Mouse (Mus musculus) brain, embryonic 18.5 days (tissue): ENCODE results near the gene Hsp90ab1.

ENCODE experiments used
- DNase-seq: peaks from one replicate; pipeline ENCODE4 v3.0.0-alpha.2; 2012; ENCODE audit warnings: low read depth, low spot score

The Hsp90ab1 gene

DNA sequence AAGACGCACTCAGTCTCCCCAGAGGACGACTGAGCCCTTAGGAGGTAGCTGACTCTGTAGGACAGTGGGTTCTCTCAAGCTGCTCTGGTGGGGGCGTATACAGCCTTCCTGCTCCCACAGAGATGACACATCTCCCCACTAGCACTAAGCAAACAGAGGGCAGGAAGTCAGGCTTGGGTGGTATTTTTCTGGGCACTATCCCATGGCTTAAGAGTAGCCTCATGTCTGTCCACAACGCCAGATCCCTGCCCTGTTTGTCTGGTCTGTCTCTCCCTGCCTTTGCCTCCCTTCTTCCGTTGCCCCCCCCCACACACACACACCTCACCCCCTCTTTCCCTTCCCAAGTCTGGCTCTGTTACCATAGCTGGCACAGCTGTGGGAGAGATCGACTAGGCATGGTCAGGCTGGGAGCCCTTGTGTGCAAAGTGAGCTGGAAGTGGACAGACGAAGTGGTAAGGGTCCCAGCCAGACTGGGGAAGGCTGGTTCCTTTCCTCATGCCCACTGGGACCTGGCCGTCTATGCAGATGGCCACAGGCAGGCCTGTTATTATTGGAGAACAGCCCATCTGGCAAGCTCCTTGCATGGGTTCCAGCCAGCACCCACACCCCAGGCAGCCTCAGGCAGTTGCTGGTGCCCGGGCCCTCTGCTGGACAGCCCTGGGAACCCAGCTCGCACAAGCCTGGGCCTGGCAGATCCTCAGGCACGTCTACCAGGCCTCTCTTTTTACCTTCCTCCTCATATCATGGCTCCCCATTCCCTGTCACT lies 23.7 kb upstream of the Hsp90ab1 start:
- DNase-seq, result no peak

DNA sequence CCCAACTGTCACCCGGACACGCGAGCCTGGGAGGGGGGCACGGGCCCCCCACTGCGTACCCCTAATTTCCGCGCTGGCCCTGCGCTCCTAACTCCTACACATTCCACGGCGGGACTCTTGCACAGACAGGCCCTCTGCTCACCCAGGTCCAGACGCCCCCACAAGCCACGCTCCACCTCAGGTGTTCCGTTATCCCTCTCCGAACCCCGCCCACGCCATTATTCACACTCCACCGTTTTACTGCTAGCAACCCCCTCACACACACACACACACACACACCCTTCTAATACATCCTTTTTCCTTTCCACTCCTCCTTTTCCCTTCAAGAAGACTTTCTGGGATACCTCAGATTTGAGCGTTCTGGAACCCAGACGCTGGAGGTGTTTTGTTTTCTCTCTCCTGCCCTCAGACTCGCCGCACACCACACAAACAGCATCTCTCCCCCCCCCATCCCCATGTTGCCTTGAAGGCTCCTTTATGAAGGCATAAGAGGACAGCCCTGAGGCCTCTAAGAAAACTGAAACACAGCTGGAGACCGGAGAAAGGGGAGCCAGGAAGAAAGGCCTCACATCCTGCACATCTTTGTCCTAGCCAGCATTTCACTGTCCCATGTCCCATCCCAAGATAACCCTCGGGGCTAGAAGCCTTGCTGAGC lies 22.8 kb upstream of the Hsp90ab1 start:
- no peak for DNase-seq

DNA sequence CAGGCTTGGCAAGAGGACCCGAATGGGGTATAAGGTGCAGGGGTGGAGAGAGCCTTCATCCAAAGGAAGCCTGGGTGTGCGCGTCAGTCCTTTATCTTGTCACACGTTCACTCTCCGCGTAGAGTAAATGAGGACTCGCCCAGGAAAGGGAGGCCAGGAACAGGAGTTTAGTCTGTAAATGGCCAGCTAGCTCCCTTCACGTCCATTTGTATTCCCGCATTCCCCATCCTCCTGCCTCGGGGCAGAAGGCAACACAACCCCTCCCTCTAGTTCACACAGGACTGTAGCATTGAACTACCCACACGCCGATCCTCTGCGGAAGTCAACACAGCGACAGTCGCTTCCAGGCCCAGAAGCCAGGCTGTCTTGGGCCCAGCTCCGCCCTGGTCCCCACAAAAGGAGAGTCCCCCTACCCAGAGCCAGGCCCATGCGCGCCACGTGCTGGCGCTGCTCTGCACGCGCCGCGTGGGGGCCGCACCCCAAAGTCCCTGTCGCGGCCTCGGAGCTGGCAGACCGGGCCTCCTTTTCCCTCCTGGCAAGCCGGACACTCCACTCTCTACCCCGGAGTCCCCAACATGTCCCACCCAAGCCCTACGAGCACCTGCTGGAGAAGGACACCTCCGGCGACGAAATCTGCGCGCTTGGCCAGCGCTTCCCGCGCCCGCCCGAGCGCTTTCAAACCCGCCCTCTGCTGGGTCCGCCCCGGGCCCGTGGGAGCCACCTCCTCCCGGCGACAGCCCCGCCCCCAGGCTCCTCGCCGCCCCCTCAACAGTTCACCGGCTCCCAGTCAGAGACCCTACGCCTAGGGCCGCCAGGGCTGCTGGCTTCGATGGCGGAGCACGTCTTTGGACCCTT lies 22.0 kb upstream of the Hsp90ab1 start:
- DNase-seq, result no peak

DNA sequence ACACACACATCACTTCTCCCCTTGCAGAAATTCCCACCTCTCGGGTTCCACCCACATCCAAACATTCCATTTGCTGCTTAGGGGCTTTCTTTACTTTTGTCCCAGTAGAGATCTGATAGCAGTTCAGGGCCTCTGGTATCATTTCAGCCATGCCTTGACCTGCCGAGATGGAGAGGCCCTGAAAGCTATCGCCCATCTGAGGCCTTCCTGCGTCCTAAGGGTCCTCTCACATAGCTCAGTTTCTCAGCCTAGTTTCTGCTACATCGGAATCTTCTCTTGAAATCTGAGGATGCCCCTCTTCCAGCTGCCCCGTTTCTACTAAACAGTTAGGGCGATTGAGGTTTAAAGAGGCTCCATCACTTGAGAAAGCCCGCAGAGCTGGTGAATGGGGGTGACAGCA lies 21.1 kb upstream of the Hsp90ab1 start:
- DNase-seq, result no peak

DNA sequence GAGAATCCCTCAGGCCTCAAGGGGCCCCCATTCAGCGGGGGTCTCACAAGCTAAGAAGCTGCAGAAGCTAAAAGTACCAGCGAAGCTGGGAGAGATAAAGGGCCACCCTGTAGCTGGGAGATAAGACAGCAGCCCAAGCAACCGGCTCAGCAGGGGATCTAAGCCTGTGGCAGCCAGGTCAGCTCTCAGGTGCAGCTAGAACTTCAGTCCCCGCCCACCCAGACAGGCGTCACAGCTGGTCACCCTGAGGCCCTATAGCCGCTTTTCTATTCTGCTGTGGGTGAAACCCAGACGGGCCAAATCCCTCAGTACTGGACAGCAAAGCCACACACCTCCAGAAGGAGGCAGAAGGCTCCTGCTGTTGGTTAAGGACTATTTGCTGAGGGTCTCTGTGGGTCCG lies 20.4 kb upstream of the Hsp90ab1 start:
- no peak for DNase-seq

DNA sequence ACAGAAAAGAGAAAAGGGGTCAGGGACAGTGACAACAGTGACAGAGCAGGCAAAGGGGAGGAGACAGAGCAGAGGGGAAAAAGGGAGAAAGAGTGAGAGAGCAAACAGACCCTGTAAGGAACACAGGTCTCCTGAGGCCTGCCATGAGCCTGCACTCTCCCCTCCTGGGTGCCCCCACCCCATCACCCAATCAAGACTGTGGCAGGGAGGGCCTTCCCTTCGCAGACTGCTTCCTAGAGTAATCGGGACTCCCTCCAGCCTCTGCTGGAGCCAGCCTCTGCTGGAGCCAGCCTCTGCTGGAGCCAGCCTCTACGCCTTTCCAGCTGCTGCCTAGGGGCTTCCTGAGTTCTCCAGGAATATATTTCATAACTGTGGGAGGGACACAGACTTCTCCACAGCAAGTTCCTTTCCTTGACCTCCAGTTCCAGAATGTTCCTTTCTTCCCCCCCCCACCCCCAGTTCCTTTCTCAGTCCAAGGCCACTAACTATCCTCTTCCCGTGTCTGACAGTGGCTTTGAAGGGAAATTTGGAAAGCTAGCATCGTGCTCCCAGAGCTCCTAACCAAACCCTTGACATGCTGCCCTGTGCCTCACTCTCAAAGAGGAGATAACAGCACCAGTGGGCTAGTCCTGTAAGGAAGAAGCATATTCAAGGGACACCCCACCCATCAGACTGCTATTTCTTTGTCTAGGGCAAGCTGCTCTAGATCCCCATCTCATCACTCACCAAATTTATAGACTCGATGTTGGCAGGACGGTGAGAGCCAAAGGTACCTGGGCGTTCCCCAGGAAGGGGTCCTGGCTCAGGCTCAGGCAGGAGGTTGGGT lies 19.7 kb upstream of the Hsp90ab1 start:
- no peak for DNase-seq

DNA sequence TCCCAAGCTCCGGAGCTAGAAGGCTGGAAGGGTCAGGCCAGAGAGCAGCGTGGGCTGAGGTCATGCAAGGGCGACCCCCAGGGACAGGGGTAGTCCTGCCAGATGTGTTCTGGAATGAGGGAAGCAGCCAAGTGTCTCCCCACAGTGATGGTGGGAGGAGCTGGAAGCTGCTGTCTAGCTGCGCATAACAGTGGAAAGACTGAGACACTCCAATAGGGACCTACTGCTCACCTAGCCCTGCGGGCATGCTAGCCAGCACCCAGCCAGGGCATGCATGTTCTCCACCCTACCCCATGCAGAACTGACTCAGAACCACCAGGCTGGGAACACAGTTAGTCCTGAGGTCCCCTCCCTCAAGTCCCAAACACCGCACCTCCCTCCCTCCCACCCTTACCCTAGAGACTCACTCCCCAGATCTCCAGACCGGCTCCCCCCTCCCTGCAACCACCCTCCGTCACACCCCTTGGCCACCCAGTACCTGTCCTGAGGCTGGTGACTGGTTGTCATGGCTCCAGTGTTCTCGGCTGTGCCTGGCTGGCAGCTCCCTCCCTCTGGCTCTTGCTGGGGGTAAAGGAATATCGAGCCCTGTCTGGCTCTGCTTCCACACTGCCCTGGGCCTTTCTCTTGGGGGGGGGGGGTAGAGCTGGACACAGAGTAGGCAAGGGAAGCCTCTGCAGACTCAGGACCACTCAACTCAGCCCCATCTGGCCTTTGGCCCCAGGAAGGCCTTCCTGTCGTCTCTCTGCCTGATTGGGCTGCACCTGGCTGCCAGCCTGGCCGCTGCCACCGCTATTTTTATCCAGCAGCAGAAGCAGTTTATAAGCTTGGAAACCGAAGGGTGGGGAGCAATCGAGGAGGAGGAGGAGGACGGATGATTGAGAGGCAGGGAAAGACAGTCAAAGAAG lies 18.9 kb upstream of the Hsp90ab1 start:
- no peak for DNase-seq

DNA sequence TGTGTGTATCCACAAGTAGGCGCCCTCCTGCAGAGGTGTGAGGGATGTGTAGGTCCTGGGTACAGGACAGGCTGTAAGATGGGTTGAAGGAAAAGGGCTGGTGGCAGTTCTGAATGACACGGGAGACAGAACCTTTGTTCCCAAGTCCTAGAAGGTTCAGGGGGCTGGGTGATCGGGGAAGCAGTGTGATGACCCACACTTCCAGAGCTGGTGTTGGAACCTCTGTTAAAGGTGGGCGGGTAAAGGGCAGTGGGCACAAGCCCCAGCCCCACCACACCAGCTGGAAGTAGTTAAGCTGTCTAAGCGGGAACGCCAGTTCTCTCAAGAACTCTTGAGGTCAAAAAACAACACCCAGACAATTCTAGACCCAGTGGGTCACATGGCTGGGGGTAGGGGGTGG lies 17.3 kb upstream of the Hsp90ab1 start:
- DNase-seq, result no peak

DNA sequence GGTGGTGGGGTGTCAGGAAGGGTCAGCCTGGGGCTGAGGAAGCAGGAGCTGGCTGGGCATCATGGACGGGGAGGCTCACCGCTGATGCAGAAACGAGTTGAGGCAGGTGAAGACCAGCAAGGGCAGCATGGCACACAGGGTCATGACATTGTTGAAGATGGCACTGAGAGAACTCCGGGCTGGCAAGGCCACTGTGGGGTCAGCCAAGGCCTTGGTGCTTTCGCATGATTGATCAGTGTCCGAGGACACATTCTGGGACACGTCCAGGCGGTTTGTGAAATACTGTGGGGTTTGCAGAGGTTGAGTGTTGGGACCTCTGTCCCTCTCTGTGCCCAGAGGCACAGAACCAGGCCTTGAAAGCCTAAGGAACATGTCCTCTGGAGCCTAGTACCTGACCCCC lies 16.8 kb upstream of the Hsp90ab1 start:
- no peak for DNase-seq

DNA sequence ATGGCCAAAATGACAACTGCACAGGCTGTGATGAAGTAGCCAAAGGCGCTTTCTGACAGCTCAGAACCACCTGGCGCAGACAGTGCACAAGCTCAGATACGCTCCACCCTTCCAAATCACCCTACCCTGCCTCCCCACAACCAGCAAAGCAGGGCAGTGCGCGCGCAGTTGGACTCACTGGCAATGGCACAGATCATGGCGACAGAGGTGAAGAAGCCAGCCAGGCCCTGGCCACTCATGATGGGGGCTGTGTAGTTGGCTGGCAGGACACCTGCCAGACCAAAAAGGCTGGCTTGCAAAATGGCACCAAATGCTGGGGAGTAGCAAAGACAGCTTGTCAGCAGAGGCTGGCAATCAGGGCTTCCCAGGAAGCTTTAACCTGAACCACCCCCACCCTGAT lies 16.2 kb upstream of the Hsp90ab1 start:
- DNase-seq, result no peak

DNA sequence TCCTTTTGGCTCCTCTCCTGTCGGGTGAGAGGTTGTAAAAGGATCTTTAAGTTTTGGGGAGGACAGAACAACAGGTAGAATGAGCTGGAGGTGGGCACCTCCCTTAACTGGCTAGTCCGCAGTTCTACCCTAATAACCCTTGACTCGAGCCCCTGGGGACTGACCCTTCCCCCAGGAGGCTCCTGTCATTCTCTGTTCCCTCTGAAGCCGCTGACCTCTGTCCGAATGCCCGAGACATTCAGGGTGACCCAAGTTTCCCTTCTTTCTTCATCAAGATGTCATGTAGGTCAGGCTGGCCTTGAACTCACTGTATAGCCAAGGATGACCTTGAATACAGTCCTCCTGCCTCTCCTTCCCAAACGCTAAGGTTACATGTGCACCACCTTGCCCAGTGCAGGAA lies 15.3 kb upstream of the Hsp90ab1 start:
- DNase-seq, result no peak

DNA sequence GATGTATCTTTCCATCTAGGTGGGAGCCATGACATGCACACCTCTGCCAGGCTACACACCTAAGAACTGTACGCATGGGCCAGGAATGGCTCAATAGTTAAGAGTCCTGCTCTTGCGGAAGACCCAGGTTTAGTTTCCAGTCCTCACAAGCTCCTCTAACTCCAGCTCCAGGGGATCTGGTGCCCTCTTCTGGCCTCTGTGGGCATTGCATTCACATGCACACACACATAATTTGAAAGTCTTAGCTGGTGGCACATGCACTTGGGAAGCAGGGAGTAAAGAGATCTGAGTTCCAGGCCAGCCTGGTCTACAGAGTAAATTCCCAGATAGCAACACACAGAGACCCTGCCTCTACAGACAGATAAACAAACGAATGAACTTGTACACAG lies 13.4 kb upstream of the Hsp90ab1 start:
- DNase-seq, result no peak

DNA sequence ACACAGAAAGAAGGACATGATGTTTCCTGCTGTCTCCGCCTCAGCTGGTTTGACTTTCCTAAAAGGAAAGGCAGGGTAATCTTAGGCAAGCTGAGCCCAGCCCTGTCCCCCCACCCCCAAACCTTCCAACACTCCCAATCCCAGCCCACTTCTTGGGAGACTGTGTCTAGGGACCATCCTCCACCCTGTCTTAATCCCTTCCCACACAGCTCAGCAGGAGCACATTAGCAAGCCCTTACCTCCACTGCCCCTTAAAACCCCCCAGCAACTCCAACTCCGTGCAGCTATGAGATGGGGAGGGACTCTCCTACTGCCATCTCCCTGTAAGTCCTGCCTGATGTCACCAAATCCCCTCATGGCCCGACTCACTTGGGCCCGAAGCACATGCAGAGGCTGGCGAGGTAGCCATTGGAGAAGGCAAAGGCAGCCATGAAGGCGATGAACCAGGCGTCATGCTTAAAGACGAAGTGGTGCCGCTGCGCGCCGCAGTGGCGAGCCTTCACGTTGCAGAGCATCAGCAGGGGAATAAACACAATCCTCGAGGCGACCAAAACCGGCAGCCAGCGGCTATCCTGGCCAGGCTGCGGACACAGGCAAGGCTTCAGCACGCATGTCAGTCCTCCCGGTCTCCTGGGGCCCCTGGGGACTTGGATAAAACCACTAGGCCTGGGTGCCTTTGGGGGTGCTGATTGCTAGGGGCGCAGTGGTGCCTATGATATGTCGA lies 12.8 kb upstream of the Hsp90ab1 start:
- DNase-seq, result no peak

DNA sequence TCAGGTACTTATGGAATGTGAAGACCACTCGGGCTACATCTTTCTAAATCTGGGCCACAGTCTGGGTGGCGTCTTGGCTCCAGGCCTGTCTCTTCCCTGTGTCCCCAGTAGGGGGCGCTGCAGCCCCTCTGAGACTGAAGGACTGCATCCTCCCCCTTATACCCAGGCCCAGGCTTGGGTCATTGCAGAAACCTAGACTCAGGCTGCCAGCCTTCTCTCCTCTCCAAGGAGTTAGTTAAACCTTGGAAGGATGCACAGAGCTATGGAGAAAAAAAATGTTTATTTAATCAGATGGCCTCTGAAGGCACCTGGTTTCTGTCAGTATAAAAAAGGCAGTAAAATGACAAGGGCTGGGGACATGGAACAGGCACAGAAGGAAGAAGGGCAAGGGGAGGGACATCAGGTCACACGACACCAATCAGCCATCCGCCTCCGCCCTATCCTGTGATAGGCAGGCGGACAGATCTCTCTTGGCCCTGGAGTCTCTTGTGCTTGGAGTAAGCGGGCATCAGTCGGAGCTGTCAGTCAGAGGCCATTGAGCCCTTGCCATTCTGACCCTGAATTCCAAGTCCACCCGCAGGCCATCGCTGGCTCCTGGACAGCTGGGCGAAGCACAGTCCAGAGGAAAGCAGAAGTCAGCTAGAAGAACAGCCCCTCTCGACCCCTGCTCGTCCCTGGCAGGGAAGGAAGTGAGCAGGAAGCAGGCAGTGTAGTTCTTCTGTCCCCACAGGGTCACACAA lies 12.0 kb upstream of the Hsp90ab1 start:
- no peak for DNase-seq

DNA sequence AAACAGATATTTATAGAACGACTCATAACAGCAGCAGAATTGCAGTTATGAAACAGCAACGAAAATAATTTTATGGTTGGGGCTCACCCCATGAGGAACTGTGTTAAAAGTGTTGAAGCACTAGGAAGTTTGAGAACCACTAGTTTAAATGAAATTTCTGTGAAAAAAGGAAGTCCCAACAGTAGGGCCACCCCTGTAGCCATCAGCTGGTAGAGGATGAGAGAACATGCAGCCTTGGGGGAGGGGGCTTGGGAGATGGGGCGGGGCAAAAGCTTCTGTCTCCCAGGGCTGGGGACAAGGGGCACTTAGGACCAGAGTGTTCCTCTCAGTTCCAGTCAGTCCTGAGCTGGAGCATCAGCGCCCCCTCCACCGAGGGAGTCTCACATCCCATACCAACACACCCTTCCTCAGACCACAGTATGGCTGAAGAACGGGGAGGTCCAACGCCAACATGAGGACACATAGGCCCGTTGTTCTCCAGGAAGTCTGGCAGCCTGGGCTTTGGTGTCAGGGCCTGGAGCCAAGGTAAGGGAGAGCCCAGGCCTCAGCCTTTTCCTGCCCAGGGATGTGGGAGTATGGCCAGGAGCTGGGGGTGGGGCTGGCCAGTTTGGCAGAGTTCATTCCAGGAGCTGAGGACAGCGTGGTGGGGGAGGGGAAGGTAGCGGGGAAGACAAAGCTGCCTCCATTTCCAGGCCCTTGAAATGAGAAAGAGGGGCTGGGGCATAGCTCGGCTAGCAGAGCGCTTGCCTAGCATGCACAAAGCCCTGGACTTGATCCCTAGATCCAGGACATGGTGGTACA lies 11.2 kb upstream of the Hsp90ab1 start:
- no peak for DNase-seq

DNA sequence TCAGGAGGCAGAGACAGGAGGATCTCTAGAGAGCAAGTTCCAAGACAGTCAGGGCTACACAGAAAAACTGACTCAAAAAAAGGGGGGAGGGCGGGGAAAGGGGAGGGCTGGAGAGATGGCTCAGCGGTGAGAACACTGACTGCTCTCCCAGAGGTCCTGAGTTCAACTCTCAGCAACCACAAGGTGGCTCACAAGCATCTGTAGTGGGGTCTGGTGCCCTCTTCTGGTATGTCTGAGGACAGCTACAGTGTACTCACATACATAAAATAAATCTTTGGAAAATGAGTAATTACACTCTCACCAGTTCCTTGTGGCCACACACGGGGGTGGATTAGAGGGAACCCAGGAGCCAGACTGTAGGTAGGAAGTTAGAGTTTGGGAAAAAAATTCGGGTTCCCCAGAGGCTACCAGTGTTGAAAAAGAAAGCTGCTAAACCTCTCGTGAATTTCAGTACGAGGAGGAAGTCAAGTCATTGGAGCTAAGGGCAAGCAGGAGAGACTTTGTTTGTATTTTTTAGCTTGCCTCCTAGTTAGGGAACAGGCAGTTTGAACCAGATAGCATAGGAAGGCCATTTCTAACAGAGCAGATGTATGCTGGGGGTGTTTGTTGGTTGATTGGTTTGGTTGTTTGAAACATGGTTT lies 9.8 kb upstream of the Hsp90ab1 start:
- no peak for DNase-seq

DNA sequence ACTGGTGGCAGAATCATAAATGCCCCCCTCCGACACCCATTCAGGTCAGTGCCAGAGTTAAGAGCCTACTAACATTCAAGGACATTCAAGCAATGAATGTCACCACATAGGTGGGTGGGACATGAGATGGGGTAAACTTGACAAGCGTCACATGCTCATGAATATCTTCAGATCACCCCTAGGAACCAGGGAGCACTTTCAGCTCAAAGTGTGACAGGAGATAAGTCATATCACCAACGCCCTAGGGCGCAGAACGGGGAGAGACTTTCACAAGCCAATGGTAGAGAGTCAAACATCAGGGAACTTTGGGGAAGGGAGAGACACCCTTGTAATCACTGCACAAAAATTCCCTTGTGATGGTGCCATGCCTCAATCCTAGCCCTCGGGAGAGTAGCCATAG lies 9.1 kb upstream of the Hsp90ab1 start:
- no peak for DNase-seq

DNA sequence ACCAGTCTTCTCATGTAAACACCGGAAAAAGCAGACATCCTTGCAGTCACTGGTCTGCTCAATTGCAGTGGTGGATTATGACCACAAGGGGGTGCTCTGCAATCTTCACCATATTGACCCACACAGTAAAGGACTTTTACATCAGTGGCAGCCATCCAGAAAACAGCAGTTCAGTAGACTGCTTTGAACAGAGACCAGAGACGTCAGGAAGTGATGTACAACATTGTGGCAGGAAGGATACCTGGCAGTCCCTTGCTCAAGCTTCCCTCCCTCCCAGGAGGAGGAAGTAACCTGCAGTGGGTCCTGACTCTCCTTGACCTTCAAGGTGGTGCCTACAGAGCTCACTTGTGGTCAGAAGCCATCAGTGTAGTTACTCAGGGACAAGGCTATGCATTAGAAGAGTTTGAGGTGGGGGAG lies 8.5 kb upstream of the Hsp90ab1 start:
- no peak for DNase-seq
